Mouse (Mus musculus): ENCODE data around the gene Ddx20. TPM values are rescaled to one million over a fixed set of nuclear protein-coding genes. Genes with fewer than 3 reads are reported as not detected.

The Ddx20 gene
- 36.5 and 37.0 TPM in 2 replicates for polyA plus RNA-seq (2015; fragmentation: Nextera tagmentation; extraction: Ambion mirVana)

GRCm38 (mm10) chr3:105687324-105688060 lies at the start of gene Ddx20:
Gene Ddx20, minus strand, starts transcription at chr3:105687574.
- Histone ChIP-seq H3K4me2 (ENCODE audit: low read depth, low read length) (peak within 1 kb of the TSS; percentile 77), H3K9ac (ENCODE audit: low read length) (peak within 1 kb of the TSS; percentile 97), H3K36me3 (ENCODE audit: control insufficient read depth, insufficient read depth, low read length) (peaks cover 15% of the 10 kb centered on the region), H3K4me1 (replicated peaks; ENCODE audit: control insufficient read depth, insufficient read depth, low read length) (peaks cover 7% of the 10 kb centered on the region), H3K27ac (ENCODE audit: low read length) (peak within 1 kb of the TSS; percentile 75), H3K27me3 (ENCODE audit: control insufficient read depth, insufficient read depth, low read depth, low read length) (no peaks in the 10 kb centered on the region), H3K9me3 (ENCODE audit: control insufficient read depth, low read length) (no peaks in the 10 kb centered on the region), H3K4me3 (ENCODE audit: low read length) (peak within 1 kb of the TSS; percentile 97)
- ATAC-seq (ENCODE audit: low read depth): peak; percentile 98
- WGBS: under 1% methylated on average over 71 of the region's 72 CpGs

- no peak overlapping the region for H3K4me3 ChIP-seq (ENCODE audit: low read length)
- ATAC-seq (ENCODE audit: low read depth): no peak
- H3K36me3 ChIP-seq (ENCODE audit: control insufficient read depth, insufficient read depth, low read length): no peaks in the 10 kb centered on the region; the same call in 1 of the 2 replicates
- H3K27me3 ChIP-seq (ENCODE audit: control insufficient read depth, insufficient read depth, low read depth, low read length): no peaks in the 10 kb centered on the region
- H3K9me3 ChIP-seq (ENCODE audit: control insufficient read depth, low read length): no peaks in the 10 kb centered on the region
- H3K4me2 ChIP-seq (ENCODE audit: low read depth, low read length): no peak overlapping the region
- H3K4me1 ChIP-seq (replicated peaks; ENCODE audit: control insufficient read depth, insufficient read depth, low read length): 0 out of 2 replicates have a peak, but pooled peaks cover 5% of the 10 kb centered on the region
- WGBS: 90% methylated on average over 7 of the region's 7 CpGs
- H3K27ac ChIP-seq (ENCODE audit: low read length): peak overlapping the region; percentile 75; the same call in 1 of the 2 replicates
- H3K9ac ChIP-seq (ENCODE audit: low read length): no peak overlapping the region
Measured at GRCm38 (mm10) chr3:105737070-105737469, 49.7 kb upstream of the Ddx20 start.

GRCm38 (mm10) chr3:105736148-105736547 lies 48.8 kb upstream of the Ddx20 start:
- no peaks in the 10 kb centered on the region; the same call in 1 of the 2 replicates for H3K36me3 ChIP-seq (ENCODE audit: control insufficient read depth, insufficient read depth, low read length)

GRCm38 (mm10) chr3:105735285-105735684 lies 47.9 kb upstream of the Ddx20 start:
- no peaks in the 10 kb centered on the region for H3K27me3 ChIP-seq (ENCODE audit: control insufficient read depth, insufficient read depth, low read depth, low read length)
- 0 out of 2 replicates have a peak, but pooled peaks cover 5% of the 10 kb centered on the region for H3K4me1 ChIP-seq (replicated peaks; ENCODE audit: control insufficient read depth, insufficient read depth, low read length)
- H3K9ac ChIP-seq (ENCODE audit: low read length): no peak overlapping the region
- no peak overlapping the region for H3K4me3 ChIP-seq (ENCODE audit: low read length)
- no peak for ATAC-seq (ENCODE audit: low read depth)
- H3K9me3 ChIP-seq (ENCODE audit: control insufficient read depth, low read length): no peaks in the 10 kb centered on the region
- peak overlapping the region; percentile 32; the same call in 1 of the 2 replicates for H3K27ac ChIP-seq (ENCODE audit: low read length)
- H3K4me2 ChIP-seq (ENCODE audit: low read depth, low read length): no peak overlapping the region
- H3K36me3 ChIP-seq (ENCODE audit: control insufficient read depth, insufficient read depth, low read length): peaks cover 5% of the 10 kb centered on the region; the same call in 1 of the 2 replicates

More at GRCm38 (mm10) chr3:105736148-105736547, 48.8 kb upstream of the Ddx20 start:
- Histone ChIP-seq H3K4me3 (ENCODE audit: low read length) (no peak overlapping the region), H3K9ac (ENCODE audit: low read length) (no peak overlapping the region), H3K27me3 (ENCODE audit: control insufficient read depth, insufficient read depth, low read depth, low read length) (no peaks in the 10 kb centered on the region), H3K4me2 (ENCODE audit: low read depth, low read length) (no peak overlapping the region), H3K4me1 (replicated peaks; ENCODE audit: control insufficient read depth, insufficient read depth, low read length) (0 out of 2 replicates have a peak, but pooled peaks cover 5% of the 10 kb centered on the region), H3K9me3 (ENCODE audit: control insufficient read depth, low read length) (no peaks in the 10 kb centered on the region), H3K27ac (ENCODE audit: low read length) (peak overlapping the region; percentile 49)
- peak; percentile 82 for ATAC-seq (ENCODE audit: low read depth)
- WGBS: 65% methylated on average over 1 of the region's 1 CpGs

- Histone ChIP-seq H3K9ac (ENCODE audit: low read length) (no peak overlapping the region), H3K27me3 (ENCODE audit: control insufficient read depth, insufficient read depth, low read depth, low read length) (no peaks in the 10 kb centered on the region), H3K9me3 (ENCODE audit: control insufficient read depth, low read length) (no peaks in the 10 kb centered on the region), H3K4me2 (ENCODE audit: low read depth, low read length) (no peak overlapping the region), H3K4me1 (replicated peaks; ENCODE audit: control insufficient read depth, insufficient read depth, low read length) (0 out of 2 replicates have a peak, but pooled peaks cover 5% of the 10 kb centered on the region), H3K36me3 (ENCODE audit: control insufficient read depth, insufficient read depth, low read length) (peaks cover 5% of the 10 kb centered on the region; the same call in 1 of the 2 replicates), H3K4me3 (ENCODE audit: low read length) (no peak overlapping the region), H3K27ac (ENCODE audit: low read length) (no peak overlapping the region)
- peak; percentile 68 for ATAC-seq (ENCODE audit: low read depth)
- 68% methylated on average over 4 of the region's 4 CpGs for WGBS
Measured at GRCm38 (mm10) chr3:105733538-105733937, 46.2 kb upstream of the Ddx20 start.

- 91% methylated on average over 4 of the region's 4 CpGs for WGBS
- H3K4me2 ChIP-seq (ENCODE audit: low read depth, low read length): no peak overlapping the region
- H3K27ac ChIP-seq (ENCODE audit: low read length): no peak overlapping the region
- no peaks in the 10 kb centered on the region for H3K9me3 ChIP-seq (ENCODE audit: control insufficient read depth, low read length)
- H3K9ac ChIP-seq (ENCODE audit: low read length): no peak overlapping the region
- H3K27me3 ChIP-seq (ENCODE audit: control insufficient read depth, insufficient read depth, low read depth, low read length): no peaks in the 10 kb centered on the region
- H3K4me1 ChIP-seq (replicated peaks; ENCODE audit: control insufficient read depth, insufficient read depth, low read length): 0 out of 2 replicates have a peak, but pooled peaks cover 5% of the 10 kb centered on the region
- ATAC-seq (ENCODE audit: low read depth): no peak
- peaks cover 5% of the 10 kb centered on the region; the same call in 1 of the 2 replicates for H3K36me3 ChIP-seq (ENCODE audit: control insufficient read depth, insufficient read depth, low read length)
- H3K4me3 ChIP-seq (ENCODE audit: low read length): no peak overlapping the region
Measured at GRCm38 (mm10) chr3:105732360-105732759, 45.0 kb upstream of the Ddx20 start.

GRCm38 (mm10) chr3:105726037-105726436 lies 38.7 kb upstream of the Ddx20 start:
- no peak overlapping the region for H3K9ac ChIP-seq (ENCODE audit: low read length)
- 0% methylated on average over 1 of the region's 1 CpGs for WGBS
- H3K4me3 ChIP-seq (ENCODE audit: low read length): no peak overlapping the region
- H3K4me1 ChIP-seq (replicated peaks; ENCODE audit: control insufficient read depth, insufficient read depth, low read length): no peaks in the 10 kb centered on the region
- no peak for ATAC-seq (ENCODE audit: low read depth)
- H3K36me3 ChIP-seq (ENCODE audit: control insufficient read depth, insufficient read depth, low read length): peaks cover 5% of the 10 kb centered on the region; the same call in 1 of the 2 replicates
- no peaks in the 10 kb centered on the region for H3K27me3 ChIP-seq (ENCODE audit: control insufficient read depth, insufficient read depth, low read depth, low read length)
- no peak overlapping the region for H3K27ac ChIP-seq (ENCODE audit: low read length)
- H3K9me3 ChIP-seq (ENCODE audit: control insufficient read depth, low read length): no peaks in the 10 kb centered on the region
- H3K4me2 ChIP-seq (ENCODE audit: low read depth, low read length): no peak overlapping the region

GRCm38 (mm10) chr3:105722510-105722909 lies 35.1 kb upstream of the Ddx20 start:
- H3K36me3 ChIP-seq (ENCODE audit: control insufficient read depth, insufficient read depth, low read length): no peaks in the 10 kb centered on the region
- H3K4me2 ChIP-seq (ENCODE audit: low read depth, low read length): no peak overlapping the region
- H3K27ac ChIP-seq (ENCODE audit: low read length): no peak overlapping the region
- WGBS: 78% methylated on average over 3 of the region's 3 CpGs
- no peak overlapping the region for H3K9ac ChIP-seq (ENCODE audit: low read length)
- no peaks in the 10 kb centered on the region for H3K27me3 ChIP-seq (ENCODE audit: control insufficient read depth, insufficient read depth, low read depth, low read length)
- H3K4me1 ChIP-seq (replicated peaks; ENCODE audit: control insufficient read depth, insufficient read depth, low read length): no peaks in the 10 kb centered on the region
- H3K4me3 ChIP-seq (ENCODE audit: low read length): no peak overlapping the region
- H3K9me3 ChIP-seq (ENCODE audit: control insufficient read depth, low read length): no peaks in the 10 kb centered on the region
- ATAC-seq (ENCODE audit: low read depth): no peak

- Histone ChIP-seq H3K9ac (ENCODE audit: low read length) (no peak overlapping the region), H3K9me3 (ENCODE audit: control insufficient read depth, low read length) (no peaks in the 10 kb centered on the region), H3K27me3 (ENCODE audit: control insufficient read depth, insufficient read depth, low read depth, low read length) (no peaks in the 10 kb centered on the region), H3K4me1 (replicated peaks; ENCODE audit: control insufficient read depth, insufficient read depth, low read length) (no peaks in the 10 kb centered on the region), H3K4me2 (ENCODE audit: low read depth, low read length) (no peak overlapping the region), H3K27ac (ENCODE audit: low read length) (no peak overlapping the region), H3K36me3 (ENCODE audit: control insufficient read depth, insufficient read depth, low read length) (no peaks in the 10 kb centered on the region), H3K4me3 (ENCODE audit: low read length) (no peak overlapping the region)
- WGBS: 56% methylated on average over 2 of the region's 2 CpGs
- no peak for ATAC-seq (ENCODE audit: low read depth)
Measured at GRCm38 (mm10) chr3:105721681-105722201, 34.4 kb upstream of the Ddx20 start.

All from lung, embryonic 16.5 days (tissue).